Mouse (Mus musculus) layer of hippocampus, adult 8-10 months (tissue): Measurements from ENCODE around the gene Rbfox1. TPM values are rescaled to one million over a fixed set of nuclear protein-coding genes. Genes with fewer than 3 reads are reported as not detected.
A peak's percentile ranks its signal among the peaks of the same experiment; 100 is the strongest.

Experiments used
- DNase-seq, 2 experiments: peaks; one replicate each; pipeline ENCODE4 v3.0.0; 2022; ENCODE audit warnings: low spot score in 2 of 2
- total RNA-seq, 4 experiments: library from RNA; stranded (reverse); gene quantifications; 2 replicates each; pipeline ENCODE4 v1.2.4; 2022

Gene Rbfox1
- total RNA-seq, result 100 to 1,000 TPM; 328 to 354 (median 345) TPM

GRCm38 (mm10) chr16:5884746-5885689 is at the start of gene Rbfox1:
TSS of gene Rbfox1 (plus strand) at chr16:5885355.
- peak; percentile 39 to 53 for DNase-seq

- no peak for DNase-seq
Observed at GRCm38 (mm10) chr16:5836744-5837143, 48.4 kb upstream of the Rbfox1 start.

DNA sequence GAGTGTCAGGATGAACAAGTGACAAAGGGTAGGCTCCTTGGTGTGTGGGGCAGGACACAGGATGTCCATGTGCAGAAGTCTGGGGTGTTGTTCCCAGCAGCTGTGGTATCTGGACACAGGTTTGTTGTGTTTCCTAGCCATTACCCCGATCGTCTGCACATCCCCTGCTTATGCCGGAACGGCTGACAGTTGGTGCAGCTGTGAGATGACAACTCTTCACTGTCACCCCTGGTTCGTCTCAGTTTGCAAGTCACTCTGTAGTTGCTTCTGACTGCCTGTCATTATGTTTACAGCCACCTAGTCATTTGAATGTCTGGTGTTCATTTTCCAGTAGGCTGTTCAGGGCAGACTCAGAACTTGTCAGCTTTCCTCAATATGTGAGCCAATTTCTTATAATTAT is 44.0 kb upstream of the Rbfox1 start:
- DNase-seq, result no peak

DNA sequence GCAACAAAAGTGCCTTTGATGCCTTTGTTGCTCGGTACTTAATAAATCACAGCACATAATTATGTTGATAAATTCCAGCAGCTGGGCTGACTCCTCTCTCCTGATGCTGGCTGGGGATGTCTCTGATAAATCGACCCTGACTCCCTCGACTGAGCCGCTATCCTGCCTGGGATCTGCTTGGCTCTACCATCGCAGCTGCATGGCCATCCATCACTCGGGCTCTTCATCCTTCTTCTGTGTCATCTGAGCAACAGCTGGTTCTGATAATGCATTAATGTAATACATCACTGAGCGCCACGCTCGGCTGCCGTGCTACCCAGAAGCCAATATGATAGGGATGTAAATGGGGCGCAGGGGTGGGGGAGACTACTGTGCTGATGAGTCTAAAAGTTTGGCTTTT is 39.5 kb upstream of the Rbfox1 start:
- no peak for DNase-seq

DNA sequence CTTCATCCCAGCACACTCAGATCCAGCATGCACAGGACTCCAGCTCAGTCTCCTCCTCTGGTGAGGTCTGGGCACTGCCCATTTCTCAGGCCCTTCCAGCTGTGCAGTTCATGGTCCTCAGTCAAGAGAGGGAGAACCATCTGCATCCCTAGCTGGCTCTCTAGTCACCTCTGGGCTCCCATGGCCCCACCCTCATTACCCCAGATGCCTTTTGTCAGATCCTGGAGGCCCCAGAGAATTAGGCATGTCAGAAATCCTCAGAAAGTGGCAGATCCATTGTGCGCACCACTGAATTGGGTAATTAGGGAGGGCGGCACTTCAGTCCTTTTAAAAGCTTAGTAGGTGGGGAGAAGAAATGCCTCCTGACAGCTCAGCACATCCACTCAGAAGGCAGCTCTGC is 32.1 kb upstream of the Rbfox1 start:
- no peak for DNase-seq

DNA sequence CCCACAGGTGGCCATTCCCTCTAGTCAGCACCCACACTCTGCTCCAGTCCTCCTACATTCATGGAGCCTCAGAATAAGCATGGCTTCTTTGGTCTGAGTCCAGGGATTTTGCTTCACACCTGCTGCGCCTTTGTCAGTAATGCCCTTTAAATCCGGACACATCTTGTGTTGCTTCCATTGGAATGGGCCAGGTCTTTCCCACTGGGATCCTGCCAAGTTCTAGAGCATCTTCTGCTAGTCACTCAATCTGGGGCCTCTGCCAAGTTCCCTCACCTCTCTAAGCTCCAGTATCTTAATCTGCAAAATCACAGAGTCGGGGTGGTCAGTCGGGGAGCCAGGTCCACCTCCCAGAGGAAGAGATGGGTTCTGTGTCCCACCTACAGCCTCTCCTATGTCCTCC is 20.8 kb upstream of the Rbfox1 start:
- DNase-seq, result no peak

GRCm38 (mm10) chr16:5866966-5867365 is 18.2 kb upstream of the Rbfox1 start:
- DNase-seq, result peak; percentile 43 to 48

DNA sequence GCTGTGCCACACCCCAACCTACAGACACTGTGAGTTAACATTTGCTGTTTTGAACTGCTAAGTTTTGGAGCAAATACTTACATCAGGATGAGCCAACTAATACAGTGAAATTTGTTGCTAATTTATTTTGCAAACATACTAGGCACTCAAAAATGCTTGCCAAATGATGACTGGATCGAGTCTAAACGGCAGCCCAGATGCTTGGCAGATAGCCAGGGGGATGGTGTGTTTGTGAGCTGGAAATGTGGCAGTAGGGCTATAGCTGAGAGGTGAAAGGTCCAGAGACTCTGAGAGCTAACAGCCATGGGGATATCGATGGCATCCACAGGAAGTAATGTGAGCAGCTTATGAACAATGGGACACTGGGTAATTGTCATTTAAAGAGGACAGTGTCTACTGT is 14.8 kb upstream of the Rbfox1 start:
- no peak for DNase-seq

- peak in 1 of 2 experiments; percentile 57 for DNase-seq
Observed at GRCm38 (mm10) chr16:5881820-5882219, 3.3 kb upstream of the Rbfox1 start.

GRCm38 (mm10) chr16:5885690-5886050 is 515 bp downstream of the Rbfox1 start:
- DNase-seq, result no peak

DNA sequence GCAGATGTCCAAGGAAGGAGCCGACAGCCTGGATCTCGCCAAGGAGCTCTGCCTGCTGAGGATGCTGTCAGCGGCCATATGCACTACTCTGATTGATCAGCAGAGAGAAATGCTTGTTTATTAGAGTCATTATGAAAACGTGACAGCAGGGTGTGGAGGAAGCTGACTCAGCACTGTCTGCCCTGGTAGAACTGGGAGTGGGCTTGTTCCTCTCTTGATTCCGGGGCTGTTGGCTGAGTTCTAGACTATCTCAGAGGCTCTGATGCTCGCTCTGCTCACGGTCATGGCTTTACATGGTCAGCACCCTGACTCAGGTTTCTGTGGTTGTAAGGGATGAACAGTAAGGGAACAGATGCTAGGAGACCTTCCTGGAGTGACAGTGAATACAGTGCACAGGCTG is 10.4 kb downstream of the Rbfox1 start:
- DNase-seq, result no peak

GRCm38 (mm10) chr16:5898330-5898729 is 13.2 kb downstream of the Rbfox1 start:
- DNase-seq, result no peak

GRCm38 (mm10) chr16:5910742-5911141 is 25.6 kb downstream of the Rbfox1 start:
- peak; percentile 30 to 51 for DNase-seq

DNA sequence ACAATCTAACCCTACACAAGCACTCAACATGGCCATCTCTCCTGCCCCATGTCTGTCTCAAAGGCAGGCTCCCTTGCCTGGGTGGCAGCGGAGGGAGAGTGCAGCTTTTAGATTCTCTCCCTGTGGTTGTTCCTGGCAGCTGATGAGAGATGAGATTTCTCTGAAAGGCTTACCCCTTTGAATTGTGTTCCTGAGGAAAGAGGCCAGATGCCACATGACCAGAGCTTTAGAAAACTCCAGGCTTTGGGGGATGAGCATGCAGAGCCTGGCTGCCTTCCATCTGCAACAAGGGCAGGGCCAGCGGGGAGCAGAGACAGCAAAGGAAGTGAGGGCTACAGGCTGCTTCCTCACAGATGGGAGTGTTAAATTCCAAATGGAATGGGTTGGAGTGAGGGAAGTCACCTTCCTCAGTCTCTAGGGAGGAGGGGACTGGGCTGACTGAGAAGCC is 26.7 kb downstream of the Rbfox1 start:
- peak; percentile 72 to 82 for DNase-seq

- no peak for DNase-seq
Observed at GRCm38 (mm10) chr16:5917937-5918336, 32.8 kb downstream of the Rbfox1 start.

- no peak for DNase-seq
Observed at GRCm38 (mm10) chr16:5926986-5927385, 41.8 kb downstream of the Rbfox1 start.

GRCm38 (mm10) chr16:5931680-5932079 is 46.5 kb downstream of the Rbfox1 start:
- DNase-seq, result peak; percentile 81 to 89

- no peak for DNase-seq
Observed at GRCm38 (mm10) chr16:5940016-5940415, 54.9 kb downstream of the Rbfox1 start.

GRCm38 (mm10) chr16:5945682-5946081 is 60.5 kb downstream of the Rbfox1 start:
- DNase-seq, result peak; percentile 53 to 58

DNA sequence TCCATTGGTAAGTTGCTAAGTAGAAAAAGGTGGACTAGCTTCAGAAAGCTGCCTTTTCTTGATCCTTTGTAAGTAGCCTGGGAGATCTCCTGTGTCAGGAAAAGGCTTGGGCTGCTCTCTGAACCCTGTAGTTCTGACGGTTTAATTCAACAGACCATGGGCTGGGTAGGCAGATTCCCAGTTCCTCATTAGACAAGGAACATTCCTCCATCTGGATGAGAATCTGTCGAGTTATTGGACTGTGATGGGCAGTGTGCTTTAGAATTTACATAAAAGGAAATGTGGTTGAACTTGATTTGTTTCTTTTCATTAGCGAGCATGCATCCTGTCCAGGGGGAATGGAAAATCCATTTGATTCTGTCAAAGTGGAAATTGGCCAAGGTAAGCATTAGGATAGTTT is 68.0 kb downstream of the Rbfox1 start:
- DNase-seq, result no peak

- DNase-seq, result no peak
Observed at GRCm38 (mm10) chr16:5957418-5957817, 72.3 kb downstream of the Rbfox1 start.

DNA sequence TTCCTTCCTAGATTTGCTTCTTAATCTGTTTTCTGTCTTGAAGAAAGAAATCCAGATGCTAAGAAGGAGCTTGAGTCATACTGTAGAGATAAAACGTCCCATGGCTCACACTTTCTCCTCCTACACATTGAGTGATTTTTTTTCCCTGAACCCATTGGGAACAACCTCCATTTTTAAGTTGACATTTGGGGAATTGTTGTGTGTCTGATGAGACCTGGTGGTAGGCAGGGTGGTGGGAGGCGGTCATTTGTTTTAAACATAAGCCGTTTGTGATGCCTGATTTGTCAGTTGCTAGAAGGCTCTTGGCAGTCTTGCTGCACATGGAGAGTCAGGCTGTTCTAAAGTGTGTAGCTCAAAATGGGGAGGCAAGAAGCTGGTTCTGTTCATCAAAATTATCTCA is 76.6 kb downstream of the Rbfox1 start:
- peak; percentile 44 to 56 for DNase-seq

- DNase-seq, result no peak
Observed at GRCm38 (mm10) chr16:5974172-5974571, 89.0 kb downstream of the Rbfox1 start.
